Mouse (Mus musculus): ENCODE data around the gene F12. TPM values are rescaled to one million over a fixed set of nuclear protein-coding genes. Genes with fewer than 3 reads are reported as not detected.

Gene F12
- total and polyA plus RNA-seq, 3 experiments, result not detected

- Histone ChIP-seq H3K79me2 (replicated peaks; ENCODE audit: control insufficient read depth, extremely low read depth, insufficient read depth, poor library complexity, severe bottlenecking) (peaks cover 34% of the 10 kb centered on the region), H3K9me3 (replicated peaks; ENCODE audit: low read length) (no peaks in the 10 kb centered on the region), H3K4me3 (replicated peaks in 1 of 3; ENCODE audit: low read depth in 2 of 3, low read length in 2 of 3, poor library complexity in 1 of 3) (peak overlapping the region; percentile 61 to 99 (median 80)), H3K4me2 (ENCODE audit: insufficient read depth, low read depth, poor library complexity, severe bottlenecking) (peak overlapping the region; percentile 83), H3K27me3 (replicated peaks) (no peaks in the 10 kb centered on the region), H3K9ac (ENCODE audit: insufficient read depth, low read depth) (peak overlapping the region; percentile 98), H3K4me1 (ENCODE audit: control insufficient read depth in 1 of 2, insufficient read depth in 2 of 2) (peaks cover 30 to 55% of the 10 kb centered on the region in 2 experiments), H3K36me3 (replicated peaks in 1 of 2; ENCODE audit: control insufficient read depth in 1 of 2, insufficient read depth in 1 of 2, low read length in 1 of 2) (peaks cover 13 to 23% of the 10 kb centered on the region in 2 experiments), H3K27ac (ENCODE audit: insufficient read depth, low read depth) (peak overlapping the region; percentile 80)
- no peak for TF ChIP-seq NELFE (IDR thresholded peaks at IDR 0.05; ENCODE audit: low read depth, low read length)
- TF ChIP-seq ZMIZ1 (IDR thresholded peaks at IDR 0.05; ENCODE audit: low read depth, low read length), result no peak
- in situ Hi-C loops (cut with MboI; ENCODE audit: low pct_ligation_motif_present, low pct_unique_long_range_greater_than_20kb, low sequenced_read_pairs), result no loop called here
- DNase-seq (ENCODE audit: extremely low read depth), result no peak
- dilution Hi-C loops (cut with MboI; ENCODE audit: extremely low pct_ligation_motif_present, extremely low pct_unique_long_range_greater_than_20kb, low sequenced_read_pairs), result no loop called here
Observed at GRCm38 (mm10) chr13:55446483-55447105, 20.0 kb upstream of the F12 start.

DNA sequence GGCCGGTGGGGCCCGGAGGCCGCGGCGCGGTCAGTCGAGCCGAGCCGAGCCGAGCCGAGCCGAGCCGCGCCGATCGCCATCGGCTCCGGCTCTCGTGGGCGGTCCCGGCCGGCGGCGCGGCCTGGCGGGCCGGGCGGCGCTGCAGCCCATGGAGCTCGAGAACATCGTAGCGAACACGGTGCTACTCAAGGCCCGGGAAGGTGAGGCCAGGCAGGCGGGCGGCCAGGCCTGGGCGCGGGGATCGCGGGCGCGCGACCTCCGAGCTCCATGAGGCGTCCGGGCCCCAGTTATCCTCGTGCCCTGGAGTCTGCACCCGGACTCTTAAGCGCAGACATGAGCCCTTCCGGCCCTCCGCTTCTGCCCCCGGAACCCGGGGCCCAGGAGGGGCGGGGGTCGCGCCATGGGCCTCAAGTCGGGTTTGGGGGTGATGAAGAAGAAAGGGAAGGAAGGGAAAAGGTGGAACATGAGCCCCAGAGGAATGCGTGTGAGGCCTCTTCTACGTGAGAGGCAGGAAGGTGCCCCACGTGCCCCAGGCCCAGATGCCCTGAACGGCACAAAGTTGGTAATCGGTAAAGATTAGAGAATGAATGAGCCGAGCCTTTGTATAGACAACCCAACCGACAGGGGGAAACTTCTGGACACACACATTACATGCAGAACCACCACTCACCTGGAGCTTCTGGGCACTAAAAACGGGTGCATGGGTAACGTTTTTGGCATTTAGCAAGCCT is 18.9 kb upstream of the F12 start:
- Histone ChIP-seq H3K79me2 (replicated peaks; ENCODE audit: control insufficient read depth, extremely low read depth, insufficient read depth, poor library complexity, severe bottlenecking) (peaks cover 34% of the 10 kb centered on the region), H3K4me1 (ENCODE audit: control insufficient read depth in 1 of 2, insufficient read depth in 2 of 2) (peaks cover 29 to 49% of the 10 kb centered on the region in 2 experiments), H3K4me2 (ENCODE audit: insufficient read depth, low read depth, poor library complexity, severe bottlenecking) (peak overlapping the region; percentile 83), H3K36me3 (replicated peaks in 1 of 2; ENCODE audit: control insufficient read depth in 1 of 2, insufficient read depth in 1 of 2, low read length in 1 of 2) (peaks cover 2 to 12% of the 10 kb centered on the region in 2 experiments), H3K4me3 (replicated peaks in 1 of 3; ENCODE audit: low read depth in 2 of 3, low read length in 2 of 3, poor library complexity in 1 of 3) (peak overlapping the region; percentile 61 to 99 (median 80)), H3K9me3 (replicated peaks; ENCODE audit: low read length) (no peaks in the 10 kb centered on the region), H3K27me3 (replicated peaks) (no peaks in the 10 kb centered on the region), H3K9ac (ENCODE audit: insufficient read depth, low read depth) (peak overlapping the region; percentile 98), H3K27ac (ENCODE audit: insufficient read depth, low read depth) (peak overlapping the region; percentile 94)
- no peak for TF ChIP-seq ZMIZ1 (IDR thresholded peaks at IDR 0.05; ENCODE audit: low read depth, low read length)
- peak; percentile 49; the same call in 1 of the 2 replicates for TF ChIP-seq BHLHE40 (IDR thresholded peaks at IDR 0.05; ENCODE audit: low read depth, low read length)
- TF ChIP-seq CHD1 (IDR thresholded peaks at IDR 0.05; ENCODE audit: low read depth, low read length), result peak; percentile 46; the same call in 1 of the 2 replicates
- peak; percentile 57; the same call in 1 of the 2 replicates for TF ChIP-seq MXI1 (IDR thresholded peaks at IDR 0.05; ENCODE audit: low read depth, low read length)
- TF ChIP-seq HCFC1 (IDR thresholded peaks at IDR 0.05; ENCODE audit: low read depth, low read length), result peak; percentile 51; the same call in 1 of the 2 replicates
- peak; percentile 65; the same call in 1 of the 2 replicates for TF ChIP-seq UBTF (IDR thresholded peaks at IDR 0.05; ENCODE audit: low read depth, low read length)
- no peak for TF ChIP-seq IRF4 (IDR thresholded peaks at IDR 0.05; ENCODE audit: low read depth, low read length)
- in situ Hi-C loops (cut with MboI; ENCODE audit: low pct_ligation_motif_present, low pct_unique_long_range_greater_than_20kb, low sequenced_read_pairs), result no loop called here
- dilution Hi-C loops (cut with MboI; ENCODE audit: extremely low pct_ligation_motif_present, extremely low pct_unique_long_range_greater_than_20kb, low sequenced_read_pairs), result no loop called here
- DNase-seq (ENCODE audit: extremely low read depth), result peak; percentile 37

DNA sequence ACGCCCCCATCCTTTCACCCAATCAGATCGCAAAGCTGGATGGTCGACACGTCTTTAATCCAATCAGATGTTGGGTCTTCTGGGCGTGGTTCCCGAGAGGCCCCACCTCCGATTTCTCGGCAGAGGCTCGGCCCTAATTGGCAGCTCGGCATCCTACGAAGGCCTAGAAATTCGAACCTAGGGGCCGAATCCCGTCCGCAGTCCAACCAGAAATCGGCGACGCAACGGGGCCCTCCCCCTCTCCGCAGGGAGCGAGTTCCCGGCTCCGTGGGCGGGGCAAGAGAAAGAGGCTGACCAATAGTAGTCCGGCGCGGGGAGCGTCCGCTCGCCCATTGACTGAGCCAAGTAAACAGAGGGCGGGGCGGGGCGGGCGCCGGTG is 18.3 kb upstream of the F12 start, which contains the start of gene Grk6:
Gene Grk6, plus strand, starts transcription at position 136 of the 379 bp plus-strand sequence.
- Histone ChIP-seq H3K36me3 (replicated peaks in 1 of 2; ENCODE audit: control insufficient read depth in 1 of 2, insufficient read depth in 1 of 2, low read length in 1 of 2) (peaks cover 0 to 6% of the 10 kb centered on the region in 2 experiments), H3K4me3 (replicated peaks in 1 of 3; ENCODE audit: low read depth in 2 of 3, low read length in 2 of 3, poor library complexity in 1 of 3) (peak within 1 kb of the TSS; percentile 65 to 99 (median 80)), H3K27ac (ENCODE audit: insufficient read depth, low read depth) (peak within 1 kb of the TSS; percentile 94), H3K9ac (ENCODE audit: insufficient read depth, low read depth) (peak within 1 kb of the TSS; percentile 98), H3K27me3 (replicated peaks) (no peaks in the 10 kb centered on the region), H3K4me1 (ENCODE audit: control insufficient read depth in 1 of 2, insufficient read depth in 2 of 2) (peaks cover 24 to 43% of the 10 kb centered on the region in 2 experiments), H3K79me2 (replicated peaks; ENCODE audit: control insufficient read depth, extremely low read depth, insufficient read depth, poor library complexity, severe bottlenecking) (peaks cover 34% of the 10 kb centered on the region), H3K9me3 (replicated peaks; ENCODE audit: low read length) (no peaks in the 10 kb centered on the region), H3K4me2 (ENCODE audit: insufficient read depth, low read depth, poor library complexity, severe bottlenecking) (peak within 1 kb of the TSS; percentile 93)
- DNase-seq (ENCODE audit: extremely low read depth), result peak; percentile 99
- dilution Hi-C loops (cut with MboI; ENCODE audit: extremely low pct_ligation_motif_present, extremely low pct_unique_long_range_greater_than_20kb, low sequenced_read_pairs), result no loop called here
- TF ChIP-seq E2F4 (IDR thresholded peaks at IDR 0.05; ENCODE audit: insufficient replicate concordance, low read depth, low read length) (no peak), CHD2 (IDR thresholded peaks at IDR 0.05; ENCODE audit: low read length) (peak; percentile 93)
- in situ Hi-C loops (cut with MboI; ENCODE audit: low pct_ligation_motif_present, low pct_unique_long_range_greater_than_20kb, low sequenced_read_pairs), result no loop called here

Data from CH12.LX (cell line).